9 mouse cellular contexts compared by ENCODE assay signal in the genomic region with DNA sequence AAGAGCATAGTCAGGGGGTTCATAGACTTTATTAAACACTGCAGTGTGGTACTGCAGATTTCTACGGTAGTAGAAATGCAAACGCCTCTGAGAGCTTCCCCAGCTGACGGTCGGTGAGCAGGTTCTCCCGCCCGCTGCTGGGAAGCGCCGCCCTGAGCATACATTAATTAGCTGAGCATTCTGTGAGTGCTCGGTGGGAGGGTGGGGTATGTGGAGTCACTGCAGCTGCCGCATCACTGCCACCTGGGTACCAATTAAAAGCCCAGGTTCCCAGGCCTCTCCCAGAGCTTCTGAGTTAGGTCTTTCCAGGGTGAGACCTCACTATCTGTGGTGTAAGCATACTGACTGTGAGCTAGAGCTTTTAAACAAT.
DNase-seq lines count a peak whose midpoint lies in the region; ATAC-seq lines count a peak whose summit lies in the region.
"Had no signal": no experiment of that assay in that cellular context is flagged by ENCODE, and none has a peak within 500 bp of the region (broad histone marks: within the 10 kb centered on the region; RNA-seq: fewer than 3 reads in every experiment).

No protein-coding gene starts in this region.

- WGBS in heart, embryonic 14.5 days, result 11% methylated on average over 10 of the region's 10 CpGs
- 2% methylated on average over 10 of the region's 10 CpGs for WGBS in forebrain, embryonic 10.5 days
- WGBS in midbrain, embryonic 12.5 days, result 1% methylated on average over 10 of the region's 10 CpGs

- H3K36me3 ChIP-seq in heart, embryonic 14.5 days (ENCODE audit: control insufficient read depth, insufficient read depth, low read length), result no peaks in the 10 kb centered on the region
- no peaks in the 10 kb centered on the region for H3K36me3 ChIP-seq in forebrain, embryonic 10.5 days (replicated peaks)
- no peaks in the 10 kb centered on the region for H3K36me3 ChIP-seq in midbrain, embryonic 12.5 days

- ATAC-seq in heart, embryonic 14.5 days (ENCODE audit: insufficient number of reproducible peaks, insufficient read depth, low FRiP score, low read depth), result no peak
- peak; percentile 82 for ATAC-seq in midbrain, embryonic 12.5 days (ENCODE audit: low FRiP score, low read depth)

- peaks cover 0 to 7% of the 10 kb centered on the region in 2 experiments; a peak in 1 of 4 replicates for H3K4me1 ChIP-seq in heart, embryonic 14.5 days (ENCODE audit: control insufficient read depth in 2 of 2, insufficient read depth in 2 of 2, low read length in 2 of 2)
- H3K4me1 ChIP-seq in forebrain, embryonic 10.5 days, result peaks cover 17% of the 10 kb centered on the region
- peaks cover 9% of the 10 kb centered on the region for H3K4me1 ChIP-seq in midbrain, embryonic 12.5 days

- H3K9ac ChIP-seq in heart, embryonic 14.5 days (ENCODE audit: low read length), result peak overlapping the region; percentile 25; the same call in 1 of the 2 replicates
- H3K9ac ChIP-seq in midbrain, embryonic 12.5 days (replicated peaks), result no peak overlapping the region

- no peak overlapping the region for H3K4me3 ChIP-seq in heart, embryonic 14.5 days (ENCODE audit: control insufficient read depth in 1 of 2, insufficient read depth in 1 of 2, low read depth in 1 of 2, low read length in 2 of 2)
- H3K4me3 ChIP-seq in forebrain, embryonic 10.5 days, result peak overlapping the region; percentile 33
- H3K4me3 ChIP-seq in midbrain, embryonic 12.5 days, result 0 out of 2 replicates have a peak overlapping the region, but pooled peaks have one; percentile 10

- H3K9me3 ChIP-seq in heart, embryonic 14.5 days (ENCODE audit: control insufficient read depth, low read length), result no peaks in the 10 kb centered on the region
- no peaks in the 10 kb centered on the region for H3K9me3 ChIP-seq in forebrain, embryonic 10.5 days
- no peaks in the 10 kb centered on the region for H3K9me3 ChIP-seq in midbrain, embryonic 12.5 days

- H3K4me2 ChIP-seq in heart, embryonic 14.5 days (ENCODE audit: low read length), result peak overlapping the region; percentile 52
- peak overlapping the region; percentile 45 for H3K4me2 ChIP-seq in midbrain, embryonic 12.5 days (replicated peaks)

- no peak for DNase-seq in heart, postnatal 10 days
- peak; percentile 68 for DNase-seq in ZHBTc4 (ENCODE audit: low read depth, low spot score)
- DNase-seq in forebrain, embryonic 10.5 days (ENCODE audit: extremely low spot score, low spot score), result no peak
- DNase-seq in c-Kit-positive CD71-positive TER-119-positive erythroid progenitor cells, embryonic 14.5 days (ENCODE audit: low spot score), result no peak
- no peak for DNase-seq in thymus, postnatal 25 days
- no peak for DNase-seq in urinary bladder, postnatal 10 days (ENCODE audit: low spot score)

- intact Hi-C loops in heart, postnatal 10 days (cut with DNase I), result loop anchor here (5.0 to 10.0 kb wide), 3 partner anchors 300 to 723 kb away; a partner anchor contains a TSS

- H3K27ac ChIP-seq in heart, embryonic 14.5 days (replicated peaks in 1 of 2; ENCODE audit: control insufficient read depth in 1 of 2, insufficient read depth in 1 of 2, low read depth in 2 of 2, low read length in 2 of 2), result no peak overlapping the region
- H3K27ac ChIP-seq in forebrain, embryonic 10.5 days, result no peak overlapping the region
- H3K27ac ChIP-seq in midbrain, embryonic 12.5 days (replicated peaks), result no peak overlapping the region
- H3K27ac ChIP-seq: macrophage had no signal

- no peaks in the 10 kb centered on the region for H3K27me3 ChIP-seq in heart, embryonic 14.5 days (ENCODE audit: control insufficient read depth, insufficient read depth, low read length)
- 0 out of 2 replicates have a peak, but pooled peaks cover 5% of the 10 kb centered on the region for H3K27me3 ChIP-seq in forebrain, embryonic 10.5 days (ENCODE audit: poor library complexity, severe bottlenecking)
- no peaks in the 10 kb centered on the region for H3K27me3 ChIP-seq in midbrain, embryonic 12.5 days

Comparison
In these comparisons a context has a peak if more than half of its experiments do, and no peak if none do; other contexts are left out.
1. H3K4me3 ChIP-seq: peak in forebrain, embryonic 10.5 days (single experiment) and midbrain, embryonic 12.5 days (single experiment); none in heart, embryonic 14.5 days (0 of 2).